Mouse (Mus musculus) CH12.LX (cell line): Measurements from ENCODE around the gene Slc5a11. TPM values are rescaled to one million over a fixed set of nuclear protein-coding genes. Genes with fewer than 3 reads are reported as not detected.

ENCODE experiments used
- DNase-seq: peaks from one replicate; pipeline ENCODE4 v3.0.0-alpha.2; 2013; ENCODE audit errors: extremely low read depth
- H3K27ac ChIP-seq: 2 replicates; pipeline ENCODE4 v1.5.1; 2012; ENCODE audit warnings: low read depth, mild to moderate bottlenecking, control low read depth, moderate library complexity; ENCODE audit not compliant: insufficient read depth
- H3K27me3 ChIP-seq: replicated peaks from 2 replicates; pipeline ENCODE3; 2012; ENCODE audit warnings: inconsistent platforms
- H3K36me3 ChIP-seq, 2 experiments: replicated peaks in 1 of 2; 2 replicates each; pipeline versions ENCODE3 to v1.6.1; 2012; ENCODE audit warnings: inconsistent platforms in 1 of 2, low read length in 1 of 2, mild to moderate bottlenecking in 1 of 2, mixed read lengths in 1 of 2, moderate library complexity in 1 of 2; ENCODE audit not compliant: control insufficient read depth in 1 of 2, insufficient read depth in 1 of 2
- H3K4me1 ChIP-seq, 2 experiments: 2 replicates each; pipeline ENCODE4 v1.6.1; 2012; ENCODE audit warnings: inconsistent platforms in 1 of 2, moderate library complexity in 1 of 2; ENCODE audit not compliant: insufficient read depth in 2 of 2, control insufficient read depth in 1 of 2
- H3K4me2 ChIP-seq: 2 replicates; pipeline ENCODE4 v1.6.1; 2012; ENCODE audit warnings: low read depth, mild to moderate bottlenecking, control low read depth; ENCODE audit not compliant: poor library complexity, insufficient read depth, severe bottlenecking
- H3K4me3 ChIP-seq, 3 experiments: fragments of 150-350 bp in 1 of 3; sonication (generic) in 1 of 3; replicated peaks in 1 of 3; 2 replicates each; pipeline versions ENCODE3 to v1.5.1; 2011 to 2012; ENCODE audit warnings: low read depth in 2 of 3, low read length in 2 of 3, mild to moderate bottlenecking in 2 of 3, moderate library complexity in 2 of 3, control low read depth in 1 of 3, improper control_type of control experiment in 1 of 3, inconsistent platforms in 1 of 3, mixed read lengths in 1 of 3; ENCODE audit not compliant: poor library complexity in 1 of 3
- H3K79me2 ChIP-seq: replicated peaks from 2 replicates; pipeline ENCODE4 v1.6.1; 2012; ENCODE audit warnings: mild to moderate bottlenecking, moderate library complexity; ENCODE audit not compliant: control insufficient read depth, poor library complexity, insufficient read depth, severe bottlenecking; ENCODE audit errors: extremely low read depth
- H3K9ac ChIP-seq: 2 replicates; pipeline ENCODE4 v1.6.1; 2012; ENCODE audit warnings: low read depth, mild to moderate bottlenecking, control low read depth, moderate library complexity; ENCODE audit not compliant: insufficient read depth
- H3K9me3 ChIP-seq: replicated peaks from 2 replicates; pipeline ENCODE3; 2012; ENCODE audit warnings: low read length, inconsistent platforms, mixed read lengths
- BHLHE40 ChIP-seq: IDR thresholded peaks from 2 replicates; pipeline ENCODE4 v1.6.1; 2011; ENCODE audit warnings: mild to moderate bottlenecking, low read depth, low read length, improper control_type of control experiment
- CHD2 ChIP-seq: IDR thresholded peaks from 2 replicates; pipeline ENCODE4 v1.6.1; 2011; ENCODE audit warnings: low read length, improper control_type of control experiment
- CTCF ChIP-seq, 2 experiments: IDR thresholded peaks in 1 of 2; conservative IDR thresholded peaks in 1 of 2; 2 replicates each; pipeline ENCODE4 v1.5.1; 2011 to 2012; ENCODE audit warnings: low read depth in 2 of 2, low read length in 2 of 2, improper control_type of control experiment in 1 of 2, inconsistent platforms in 1 of 2, mild to moderate bottlenecking in 1 of 2, moderate library complexity in 1 of 2
- E2F4 ChIP-seq: IDR thresholded peaks from 2 replicates; pipeline ENCODE4 v1.6.1; 2011; ENCODE audit warnings: low read depth, low read length, improper control_type of control experiment; ENCODE audit not compliant: insufficient replicate concordance
- ELF1 ChIP-seq: IDR thresholded peaks from 2 replicates; pipeline ENCODE4 v1.6.1; 2014; ENCODE audit warnings: low read depth, mild to moderate bottlenecking, inconsistent platforms, low read length, improper control_type of control experiment
- IRF4 ChIP-seq: IDR thresholded peaks from 2 replicates; pipeline ENCODE4 v1.6.1; 2014; ENCODE audit warnings: low read depth, mild to moderate bottlenecking, inconsistent platforms, low read length, improper control_type of control experiment
- JUND ChIP-seq: conservative IDR thresholded peaks from 2 replicates; pipeline ENCODE4 v1.6.1; 2011; ENCODE audit warnings: low read depth, low read length, improper control_type of control experiment
- KAT2A ChIP-seq: IDR thresholded peaks from 2 replicates; pipeline ENCODE4 v1.6.1; 2012; ENCODE audit warnings: low read length, improper control_type of control experiment, inconsistent platforms; ENCODE audit not compliant: insufficient replicate concordance
- MAFK ChIP-seq: IDR thresholded peaks from 2 replicates; pipeline ENCODE4 v1.6.1; 2011; ENCODE audit warnings: low read length, improper control_type of control experiment; ENCODE audit not compliant: insufficient replicate concordance
- MAZ ChIP-seq: IDR thresholded peaks from 2 replicates; pipeline ENCODE4 v1.6.1; 2012; ENCODE audit warnings: low read depth, mild to moderate bottlenecking, inconsistent platforms, low read length, improper control_type of control experiment, moderate library complexity
- MYC ChIP-seq: IDR thresholded peaks from 2 replicates; pipeline ENCODE4 v1.6.1; 2011; ENCODE audit warnings: low read depth, mild to moderate bottlenecking, improper control_type of control experiment, low read length
- POLR2AphosphoS2 ChIP-seq: IDR thresholded peaks from 2 replicates; pipeline ENCODE4 v1.6.1; 2011; ENCODE audit warnings: low read depth, low read length, improper control_type of control experiment
- RCOR1 ChIP-seq: conservative IDR thresholded peaks from 2 replicates; pipeline ENCODE4 v1.6.1; 2012; ENCODE audit warnings: low read depth, mild to moderate bottlenecking, inconsistent platforms, low read length, improper control_type of control experiment
- SIN3A ChIP-seq: IDR thresholded peaks from 2 replicates; pipeline ENCODE4 v1.6.1; 2012; ENCODE audit warnings: low read length, improper control_type of control experiment, inconsistent platforms
- TBP ChIP-seq: conservative IDR thresholded peaks from 2 replicates; pipeline ENCODE4 v1.6.1; 2011; ENCODE audit warnings: low read depth, low read length, improper control_type of control experiment
- USF1 ChIP-seq: IDR thresholded peaks from 2 replicates; pipeline ENCODE4 v1.6.1; 2014; ENCODE audit warnings: low read depth, mild to moderate bottlenecking, inconsistent platforms, low read length, improper control_type of control experiment
- ZMIZ1 ChIP-seq: IDR thresholded peaks from 2 replicates; pipeline ENCODE4 v1.6.1; 2012; ENCODE audit warnings: low read depth, mild to moderate bottlenecking, inconsistent platforms, low read length, improper control_type of control experiment
- dilution Hi-C: fragments of 300-500 bp; cut with MboI; formaldehyde crosslinking; loops from 2 replicates; pipeline ENCODE4 v1.14.3; 2020; ENCODE audit warnings: low sequenced_read_pairs; ENCODE audit not compliant: extremely low pct_unique_long_range_greater_than_20kb, extremely low pct_ligation_motif_present
- in situ Hi-C: fragments of 300-500 bp; cut with MboI; formaldehyde crosslinking; loops from 3 replicates; pipeline ENCODE4 v1.14.3; 2019; ENCODE audit warnings: low sequenced_read_pairs, low pct_ligation_motif_present, low pct_unique_long_range_greater_than_20kb, mixed read lengths
- polyA plus RNA-seq: library from polyadenylated mRNA; unstranded; fragments of >175 nt; gene quantifications from 2 replicates; pipeline ENCODE4 v1.2.1, GENCODE M21; 2012; ENCODE audit warnings: low read depth; ENCODE audit not compliant: insufficient read length
- total RNA-seq, 2 experiments: library from RNA; depleted of rRNA; stranded (reverse); fragments of 300-350 nt in 1 of 2; fragments of >200 nt in 1 of 2; gene quantifications; 2 replicates each; pipeline ENCODE4 v1.2.3; 2012 to 2014

Slc5a11 gene
- total and polyA plus RNA-seq, 3 experiments = 0.38 to 1.3 (median 1.2) TPM

- DNase-seq = no peak
- Histone ChIP-seq H3K27me3 (no peaks in the 10 kb centered on the region), H3K79me2 (no peaks in the 10 kb centered on the region; the same call in 1 of the 2 replicates)
- no peak for TF ChIP-seq E2F4
- no peak for TF ChIP-seq IRF4
- TF ChIP-seq KAT2A = no peak
- no peak for TF ChIP-seq MAFK
- TF ChIP-seq MAZ = no peak
- TF ChIP-seq MYC = no peak
- TF ChIP-seq BHLHE40 = no peak
- no peak for TF ChIP-seq ZMIZ1
- no peak for TF ChIP-seq ELF1
- TF ChIP-seq CHD2 = no peak
- no peak for TF ChIP-seq JUND
- no peak for TF ChIP-seq TBP
- TF ChIP-seq, all 38 proteins: peak for 0
- no peaks in the 10 kb centered on the region for H3K4me1 ChIP-seq
- no peak overlapping the region for H3K4me2 ChIP-seq
- peaks cover 60 to 97% of the 10 kb centered on the region in 2 experiments for H3K36me3 ChIP-seq
- H3K9ac ChIP-seq = no peak overlapping the region
- no peak overlapping the region for H3K27ac ChIP-seq
- in situ Hi-C loops = no loop called here
- dilution Hi-C loops = no loop called here
- H3K9me3 ChIP-seq = no peaks in the 10 kb centered on the region
- H3K4me3 ChIP-seq = no peak overlapping the region
Observed at GRCm38 (mm10) chr7:123307887-123308558, 93.4 kb downstream of the Slc5a11 start.

- TF ChIP-seq MAFK = peak; percentile 95
- no peak for TF ChIP-seq USF1
Observed at GRCm38 (mm10) chr7:123311836-123312235, 97.3 kb downstream of the Slc5a11 start.

DNA sequence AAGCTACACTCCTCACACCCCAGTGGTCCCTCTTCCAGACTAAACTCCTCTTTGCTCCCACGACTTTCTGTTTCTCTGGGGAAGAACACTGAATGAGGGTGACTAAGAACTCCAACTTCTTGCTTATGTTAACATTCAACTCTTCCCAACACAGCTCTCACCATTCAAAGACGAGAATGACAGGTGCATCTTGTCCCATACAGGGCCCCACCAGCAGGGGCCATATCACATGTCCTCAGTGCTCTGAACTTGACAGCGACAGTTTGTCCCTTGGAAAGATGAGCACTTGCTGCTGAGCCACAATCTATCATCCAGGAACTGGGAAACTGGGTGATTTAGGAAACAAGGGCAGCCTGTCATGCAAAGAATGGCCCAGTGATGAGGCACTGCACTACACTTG, 98.2 kb downstream of the Slc5a11 start:
- in situ Hi-C loops = no loop called here

More at GRCm38 (mm10) chr7:123311836-123312235, 97.3 kb downstream of the Slc5a11 start:
- Histone ChIP-seq H3K9me3 (no peaks in the 10 kb centered on the region), H3K79me2 (no peaks in the 10 kb centered on the region; the same call in 1 of the 2 replicates), H3K27ac (no peak overlapping the region), H3K4me1 (no peaks in the 10 kb centered on the region), H3K4me2 (no peak overlapping the region), H3K36me3 (peaks cover 60 to 91% of the 10 kb centered on the region in 2 experiments), H3K4me3 (no peak overlapping the region), H3K9ac (no peak overlapping the region), H3K27me3 (no peaks in the 10 kb centered on the region)
- DNase-seq = no peak
- dilution Hi-C loops = no loop called here
- in situ Hi-C loops = no loop called here

More for the DNA sequence above, 98.2 kb downstream of the Slc5a11 start:
- Histone ChIP-seq H3K27ac (no peak overlapping the region), H3K79me2 (no peaks in the 10 kb centered on the region; the same call in 1 of the 2 replicates), H3K36me3 (peaks cover 54 to 90% of the 10 kb centered on the region in 2 experiments), H3K4me1 (no peaks in the 10 kb centered on the region), H3K4me2 (no peak overlapping the region), H3K27me3 (no peaks in the 10 kb centered on the region), H3K9me3 (no peaks in the 10 kb centered on the region), H3K4me3 (no peak overlapping the region), H3K9ac (no peak overlapping the region)
- dilution Hi-C loops = no loop called here
- no peak for TF ChIP-seq CTCF (conservative IDR thresholded peaks at IDR 0.05 in 1 of 2, IDR thresholded peaks at IDR 0.05 in 1 of 2; ENCODE audit: low read depth in 2 of 2, low read length in 2 of 2)
- no peak for TF ChIP-seq SIN3A
- no peak for TF ChIP-seq POLR2AphosphoS2
- no peak for TF ChIP-seq RCOR1
- no peak for TF ChIP-seq KAT2A
- DNase-seq = no peak
